ENCODE assay signal across 22 mouse cellular contexts in genomic region chr5:148863409-148863808, GRCm38 (mm10).
DNase-seq lines count a peak whose midpoint lies in the region; ATAC-seq lines count a peak whose summit lies in the region.
"Had no signal": no experiment of that assay in that cellular context is flagged by ENCODE, and none has a peak within 500 bp of the region (broad histone marks: within the 10 kb centered on the region; RNA-seq: fewer than 3 reads in every experiment).

No protein-coding gene starts in this region.

- no peaks in the 10 kb centered on the region for H3K36me3 ChIP-seq in forebrain, embryonic 12.5 days (replicated peaks)
- no peaks in the 10 kb centered on the region for H3K36me3 ChIP-seq in forebrain, embryonic 15.5 days
- H3K36me3 ChIP-seq: embryonic facial prominence, embryonic 12.5 days; embryonic facial prominence, embryonic 15.5 days; hindbrain, embryonic 12.5 days; hindbrain, embryonic 15.5 days had no signal

- peak overlapping the region; percentile 61 for H3K27ac ChIP-seq in forebrain, embryonic 12.5 days
- no peak overlapping the region for H3K27ac ChIP-seq in forebrain, embryonic 15.5 days (replicated peaks)
- H3K27ac ChIP-seq: embryonic facial prominence, embryonic 12.5 days; embryonic facial prominence, embryonic 15.5 days; heart, adult 2 months; hindbrain, embryonic 12.5 days; hindbrain, embryonic 15.5 days had no signal

- no peak overlapping the region for H3K4me2 ChIP-seq in forebrain, embryonic 12.5 days
- peak overlapping the region; percentile 16; the same call in 1 of the 2 replicates for H3K4me2 ChIP-seq in forebrain, embryonic 15.5 days (replicated peaks)
- H3K4me2 ChIP-seq: embryonic facial prominence, embryonic 12.5 days; embryonic facial prominence, embryonic 15.5 days; heart, embryonic 11.5 days; hindbrain, embryonic 12.5 days; hindbrain, embryonic 15.5 days had no signal

- no peaks in the 10 kb centered on the region for H3K9me3 ChIP-seq in forebrain, embryonic 12.5 days
- H3K9me3 ChIP-seq in forebrain, embryonic 15.5 days = no peaks in the 10 kb centered on the region
- H3K9me3 ChIP-seq: embryonic facial prominence, embryonic 12.5 days; embryonic facial prominence, embryonic 15.5 days; hindbrain, embryonic 12.5 days; hindbrain, embryonic 15.5 days had no signal

- peaks cover 18% of the 10 kb centered on the region for H3K4me1 ChIP-seq in forebrain, embryonic 12.5 days
- H3K4me1 ChIP-seq in forebrain, embryonic 15.5 days = peaks cover 20% of the 10 kb centered on the region

- ATAC-seq in forebrain, embryonic 12.5 days (ENCODE audit: low FRiP score) = peak; percentile 44; the same call in 1 of the 2 replicates
- no peak for ATAC-seq in forebrain, embryonic 15.5 days (replicated peaks)
- ATAC-seq: activated CD4-positive, CD25-positive, alpha-beta regulatory T cell, adult 4 months; CD4-positive, CD25-positive, alpha-beta regulatory T cell, adult 4 months; intestine, postnatal 0 days had no signal

- 31% methylated on average over 6 of the region's 6 CpGs for WGBS in forebrain, embryonic 12.5 days
- 32% methylated on average over 6 of the region's 6 CpGs for WGBS in forebrain, embryonic 15.5 days

- no peak overlapping the region for H3K4me3 ChIP-seq in forebrain, embryonic 12.5 days (replicated peaks)
- no peak overlapping the region for H3K4me3 ChIP-seq in forebrain, embryonic 15.5 days
- H3K4me3 ChIP-seq: embryonic facial prominence, embryonic 12.5 days; embryonic facial prominence, embryonic 15.5 days; heart, adult 2 months; hindbrain, embryonic 12.5 days; hindbrain, embryonic 15.5 days had no signal

- peak; percentile 19 for DNase-seq in retina, postnatal 1 day
- DNase-seq in retina, embryonic 14.5 days (ENCODE audit: low spot score) = no peak
- DNase-seq in cerebellum, postnatal 4 days (ENCODE audit: low spot score in 2 of 2) = no peak
- DNase-seq in layer of hippocampus, adult 11-12 months (ENCODE audit: low spot score) = no peak
- DNase-seq: adrenal gland, adult 8-10 months; adrenal gland, postnatal 25 days; cerebellum, adult 18-20 months; cerebellum, adult 9-10 months; cerebellum, postnatal 14 days; gastrocnemius, postnatal 10 days; gastrocnemius, postnatal 36 days; heart, adult 2 months had no signal

- H3K9ac ChIP-seq in forebrain, embryonic 12.5 days = no peak overlapping the region
- H3K9ac ChIP-seq in forebrain, embryonic 15.5 days (replicated peaks) = no peak overlapping the region
- H3K9ac ChIP-seq: embryonic facial prominence, embryonic 12.5 days; embryonic facial prominence, embryonic 15.5 days; hindbrain, embryonic 12.5 days; hindbrain, embryonic 15.5 days had no signal

- H3K27me3 ChIP-seq in forebrain, embryonic 12.5 days = no peaks in the 10 kb centered on the region
- H3K27me3 ChIP-seq in forebrain, embryonic 15.5 days = no peaks in the 10 kb centered on the region
- H3K27me3 ChIP-seq: embryonic facial prominence, embryonic 12.5 days; embryonic facial prominence, embryonic 15.5 days; hindbrain, embryonic 12.5 days; hindbrain, embryonic 15.5 days had no signal
